11 mouse cellular contexts compared by ENCODE assay signal in genomic region chr8:79712676-79713075, GRCm38 (mm10). TPM values are rescaled to one million over a fixed set of nuclear protein-coding genes. Genes with fewer than 3 reads are reported as not detected.
DNase-seq lines count a peak whose midpoint lies in the region; ATAC-seq and TF ChIP-seq lines count a peak whose summit lies in the region.
"Had no signal": no experiment of that assay in that cellular context is flagged by ENCODE, and none has a peak within 500 bp of the region (broad histone marks: within the 10 kb centered on the region; RNA-seq: fewer than 3 reads in every experiment).

No protein-coding gene starts in this region.

- no peaks in the 10 kb centered on the region for H3K4me1 ChIP-seq in lung, embryonic 14.5 days (ENCODE audit: insufficient read depth)
- H3K4me1 ChIP-seq in embryonic facial prominence, embryonic 14.5 days (ENCODE audit: control insufficient read depth, insufficient read depth, low read length) = peaks cover 3% of the 10 kb centered on the region; the same call in 1 of the 2 replicates
- H3K4me1 ChIP-seq in intestine, embryonic 16.5 days (ENCODE audit: control insufficient read depth, insufficient read depth, low read length) = no peaks in the 10 kb centered on the region
- H3K4me1 ChIP-seq in midbrain, postnatal 0 days (ENCODE audit: insufficient read depth, low read length) = no peaks in the 10 kb centered on the region

- H3K27me3 ChIP-seq in lung, embryonic 14.5 days (ENCODE audit: insufficient read depth, low read length) = no peaks in the 10 kb centered on the region
- H3K27me3 ChIP-seq in embryonic facial prominence, embryonic 14.5 days (replicated peaks; ENCODE audit: control insufficient read depth, insufficient read depth, low read length) = no peaks in the 10 kb centered on the region
- no peaks in the 10 kb centered on the region for H3K27me3 ChIP-seq in intestine, embryonic 16.5 days (replicated peaks; ENCODE audit: control insufficient read depth, insufficient read depth, low read length)
- no peaks in the 10 kb centered on the region for H3K27me3 ChIP-seq in midbrain, postnatal 0 days (ENCODE audit: insufficient read depth, low read length)

- 40% methylated on average over 6 of the region's 6 CpGs for WGBS in lung, embryonic 14.5 days
- 50% methylated on average over 5 of the region's 6 CpGs for WGBS in embryonic facial prominence, embryonic 14.5 days
- 35% methylated on average over 5 of the region's 6 CpGs for WGBS in intestine, embryonic 16.5 days
- WGBS in midbrain, postnatal 0 days = 61% methylated on average over 5 of the region's 6 CpGs

- H3K36me3 ChIP-seq in lung, embryonic 14.5 days (ENCODE audit: insufficient read depth) = peaks cover 17% of the 10 kb centered on the region
- peaks cover 19% of the 10 kb centered on the region for H3K36me3 ChIP-seq in embryonic facial prominence, embryonic 14.5 days (ENCODE audit: control insufficient read depth, insufficient read depth, low read length)
- H3K36me3 ChIP-seq in intestine, embryonic 16.5 days (ENCODE audit: control insufficient read depth, insufficient read depth, low read length) = no peaks in the 10 kb centered on the region
- peaks cover 4% of the 10 kb centered on the region; the same call in 1 of the 2 replicates for H3K36me3 ChIP-seq in midbrain, postnatal 0 days (ENCODE audit: insufficient read depth, low read length)

- no peak for TF ChIP-seq CTCF in lung, embryonic 14.5 days (IDR thresholded peaks at IDR 0.05; ENCODE audit: low read depth)
- no peak for TF ChIP-seq CTCF in midbrain, postnatal 0 days (IDR thresholded peaks at IDR 0.05)

- H3K9me3 ChIP-seq in lung, embryonic 14.5 days (ENCODE audit: low read depth, low read length) = no peaks in the 10 kb centered on the region
- H3K9me3 ChIP-seq in embryonic facial prominence, embryonic 14.5 days (ENCODE audit: control insufficient read depth, low read length) = no peaks in the 10 kb centered on the region
- H3K9me3 ChIP-seq in intestine, embryonic 16.5 days (ENCODE audit: control insufficient read depth, low read length) = no peaks in the 10 kb centered on the region
- H3K9me3 ChIP-seq in midbrain, postnatal 0 days (ENCODE audit: low read length) = no peaks in the 10 kb centered on the region

- DNase-seq in lung, embryonic 14.5 days = no peak
- no peak for DNase-seq in lung, postnatal 4 days
- no peak for DNase-seq in embryonic facial prominence, embryonic 14.5 days (ENCODE audit: low spot score)
- DNase-seq in midbrain, postnatal 0 days (ENCODE audit: low spot score) = no peak
- no peak for DNase-seq in frontal cortex, postnatal 10 days (ENCODE audit: low spot score in 2 of 2)
- DNase-seq in thymus, postnatal 14 days = no peak
- DNase-seq in spleen, adult 18-20 months = no peak
- DNase-seq: cerebellum, adult 8-10 months; gastrocnemius, postnatal 14 days; right cerebral cortex, postnatal 14 days had no signal

- ATAC-seq in lung, embryonic 14.5 days (ENCODE audit: insufficient read depth) = no peak
- no peak for ATAC-seq in embryonic facial prominence, embryonic 14.5 days (ENCODE audit: low read depth)
- ATAC-seq in intestine, embryonic 16.5 days = no peak
- no peak for ATAC-seq in midbrain, postnatal 0 days (ENCODE audit: low FRiP score)

- no peak overlapping the region for H3K9ac ChIP-seq in lung, embryonic 14.5 days
- H3K9ac ChIP-seq in embryonic facial prominence, embryonic 14.5 days (ENCODE audit: low read depth, low read length) = 0 out of 2 replicates have a peak overlapping the region, but pooled peaks have one; percentile 25
- no peak overlapping the region for H3K9ac ChIP-seq in intestine, embryonic 16.5 days (ENCODE audit: low read depth, low read length)
- H3K9ac ChIP-seq in midbrain, postnatal 0 days (replicated peaks; ENCODE audit: low read length, poor library complexity, severe bottlenecking) = no peak overlapping the region; the same call in 1 of the 2 replicates

- peak overlapping the region; percentile 70 for H3K4me2 ChIP-seq in lung, embryonic 14.5 days
- H3K4me2 ChIP-seq in embryonic facial prominence, embryonic 14.5 days (ENCODE audit: low read depth, low read length) = peak overlapping the region; percentile 66
- H3K4me2 ChIP-seq in intestine, embryonic 16.5 days (ENCODE audit: low read depth, low read length) = peak overlapping the region; percentile 40; the same call in 1 of the 2 replicates
- peak overlapping the region; percentile 46 for H3K4me2 ChIP-seq in midbrain, postnatal 0 days (ENCODE audit: low read depth, low read length, poor library complexity, severe bottlenecking)

- peak overlapping the region; percentile 92 for H3K4me3 ChIP-seq in lung, embryonic 14.5 days (ENCODE audit: low read depth, low read length)
- peak overlapping the region; percentile 94; the same call in 1 of the 2 replicates for H3K4me3 ChIP-seq in embryonic facial prominence, embryonic 14.5 days (ENCODE audit: low read depth, low read length)
- H3K4me3 ChIP-seq in intestine, embryonic 16.5 days (ENCODE audit: low read length) = no peak overlapping the region; the same call in 1 of the 2 replicates
- no peak overlapping the region for H3K4me3 ChIP-seq in midbrain, postnatal 0 days (ENCODE audit: low read depth, low read length)

- no peak overlapping the region for H3K27ac ChIP-seq in lung, embryonic 14.5 days (ENCODE audit: low read depth)
- no peak overlapping the region for H3K27ac ChIP-seq in embryonic facial prominence, embryonic 14.5 days (replicated peaks; ENCODE audit: low read depth, low read length)
- no peak overlapping the region for H3K27ac ChIP-seq in intestine, embryonic 16.5 days (ENCODE audit: low read length)
- H3K27ac ChIP-seq in midbrain, postnatal 0 days (ENCODE audit: low read depth, low read length) = no peak overlapping the region

RNA-seq across cellular contexts. Expression of gene Anapc10, which starts 1.1 kb away (rescaled TPM):
- polyA plus RNA-seq in lung, embryonic 14.5 days (2014; fragmentation: Nextera tagmentation; extraction: Ambion mirVana) = 38.7 and 43.0 TPM in 2 replicates
- 39.5 and 40.0 TPM in 2 replicates for polyA plus RNA-seq in embryonic facial prominence, embryonic 14.5 days (2014; fragmentation: Nextera tagmentation; extraction: Ambion mirVana)
- polyA plus RNA-seq in intestine, embryonic 16.5 days (2015; fragmentation: Nextera tagmentation; extraction: Ambion mirVana) = 24.4 and 27.5 TPM in 2 replicates
- total RNA-seq in midbrain, postnatal 0 days (2014; rRNA removed) = 8.3 and 8.6 TPM in 2 replicates
- 39.2 and 39.7 TPM in 2 replicates for polyA plus RNA-seq in midbrain, postnatal 0 days (2015; fragmentation: Nextera tagmentation; extraction: Ambion mirVana)

RNA-seq across cellular contexts. Expression of gene Abce1, which starts 1.1 kb away (rescaled TPM):
- 132 and 136 TPM in 2 replicates for polyA plus RNA-seq in lung, embryonic 14.5 days (2014; fragmentation: Nextera tagmentation; extraction: Ambion mirVana)
- 77.8 and 87.4 TPM in 2 replicates for polyA plus RNA-seq in embryonic facial prominence, embryonic 14.5 days (2014; fragmentation: Nextera tagmentation; extraction: Ambion mirVana)
- 82.7 and 87.0 TPM in 2 replicates for polyA plus RNA-seq in intestine, embryonic 16.5 days (2015; fragmentation: Nextera tagmentation; extraction: Ambion mirVana)
- 80.7 and 88.6 TPM in 2 replicates for total RNA-seq in midbrain, postnatal 0 days (2014; rRNA removed)
- 59.6 and 61.9 TPM in 2 replicates for polyA plus RNA-seq in midbrain, postnatal 0 days (2015; fragmentation: Nextera tagmentation; extraction: Ambion mirVana)

Comparison
In these comparisons a context has a peak if more than half of its experiments do, and no peak if none do; other contexts are left out.
1. H3K4me3 ChIP-seq: peak in lung, embryonic 14.5 days (single experiment) and embryonic facial prominence, embryonic 14.5 days (single experiment); none in intestine, embryonic 16.5 days (single experiment) and midbrain, postnatal 0 days (single experiment).
2. Peak in every context shown above with its lines, with median percentiles within 50 percentile points of each other: H3K4me2 ChIP-seq.